Mouse (Mus musculus): Measurements from ENCODE around the gene Nup43. TPM values are rescaled to one million over a fixed set of nuclear protein-coding genes. Genes with fewer than 3 reads are reported as not detected.

Gene Nup43
- polyA plus RNA-seq, 1 experiment, result 15.4 TPM

- Histone ChIP-seq H3K79me2 (ENCODE audit: control insufficient read depth, insufficient read depth) (no peaks in the 10 kb centered on the region), H3K27me3 (ENCODE audit: control insufficient read depth, insufficient read depth, insufficient read length) (no peaks in the 10 kb centered on the region), H3K4me3 (no peak overlapping the region), H3K36me3 (ENCODE audit: control insufficient read depth, insufficient read depth) (peaks cover 29% of the 10 kb centered on the region), H3K4me2 (ENCODE audit: low read depth) (no peak overlapping the region), H3ac (ENCODE audit: control insufficient read depth, insufficient read length) (no peak overlapping the region)
- TF ChIP-seq MYOD1 (IDR thresholded peaks at IDR 0.05; ENCODE audit: control insufficient read depth in 1 of 3, insufficient read length in 2 of 3, low read depth in 2 of 3), result no peak
- no peak for TF ChIP-seq SRF (IDR thresholded peaks at IDR 0.05; ENCODE audit: control insufficient read depth, insufficient read length, low read depth)
- TF ChIP-seq MAX (IDR thresholded peaks at IDR 0.05; ENCODE audit: low read depth), result no peak
- TF ChIP-seq REST (IDR thresholded peaks at IDR 0.05; ENCODE audit: insufficient read depth, insufficient read length), result no peak
- TF ChIP-seq TCF3 (IDR thresholded peaks at IDR 0.05; ENCODE audit: insufficient read length, low read depth), result no peak
- TF ChIP-seq E2F4 (IDR thresholded peaks at IDR 0.05; ENCODE audit: insufficient read depth), result no peak
- TF ChIP-seq TCF12 (IDR thresholded peaks at IDR 0.05; ENCODE audit: insufficient read depth, poor library complexity, severe bottlenecking), result no peak
- TF ChIP-seq USF1 (IDR thresholded peaks at IDR 0.05; ENCODE audit: low read depth), result no peak
- TF ChIP-seq MYOG (IDR thresholded peaks at IDR 0.05; ENCODE audit: control insufficient read depth in 1 of 3, insufficient read depth in 1 of 3, insufficient read length in 2 of 3, low read depth in 2 of 3), result no peak
- TF ChIP-seq CEBPB (IDR thresholded peaks at IDR 0.05; ENCODE audit: insufficient read depth, poor library complexity, severe bottlenecking), result no peak
- TF ChIP-seq POLR2A (IDR thresholded peaks at IDR 0.05; ENCODE audit: insufficient read length, low read depth), result no peak
- TF ChIP-seq POLR2AphosphoS2 (IDR thresholded peaks at IDR 0.05; ENCODE audit: insufficient read length, low read depth), result no peak
These were observed 26.9 kb upstream of the Nup43 start for GRCm38 (mm10) chr10:7640366-7640765.

- peaks cover 30% of the 10 kb centered on the region for H3K36me3 ChIP-seq (ENCODE audit: control insufficient read depth, insufficient read depth)
- no peak overlapping the region for H3K4me3 ChIP-seq
- no peak for TF ChIP-seq REST (IDR thresholded peaks at IDR 0.05; ENCODE audit: insufficient read depth, insufficient read length)
- TF ChIP-seq MYOD1 (IDR thresholded peaks at IDR 0.05; ENCODE audit: control insufficient read depth in 1 of 3, insufficient read length in 2 of 3, low read depth in 2 of 3), result no peak
- TF ChIP-seq TCF12 (IDR thresholded peaks at IDR 0.05; ENCODE audit: insufficient read depth, poor library complexity, severe bottlenecking), result no peak
- TF ChIP-seq POLR2AphosphoS2 (IDR thresholded peaks at IDR 0.05; ENCODE audit: insufficient read length, low read depth), result no peak
- TF ChIP-seq TCF3 (IDR thresholded peaks at IDR 0.05; ENCODE audit: insufficient read length, low read depth), result no peak
- H3ac ChIP-seq (ENCODE audit: control insufficient read depth, insufficient read length), result no peak overlapping the region
- H3K4me2 ChIP-seq (ENCODE audit: low read depth), result no peak overlapping the region
- H3K27me3 ChIP-seq (ENCODE audit: control insufficient read depth, insufficient read depth, insufficient read length), result no peaks in the 10 kb centered on the region
- peaks cover 14% of the 10 kb centered on the region for H3K79me2 ChIP-seq (ENCODE audit: control insufficient read depth, insufficient read depth)
These were observed 21.4 kb upstream of the Nup43 start for GRCm38 (mm10) chr10:7645911-7646310.

GRCm38 (mm10) chr10:7649059-7649458 is 18.2 kb upstream of the Nup43 start:
- Histone ChIP-seq H3ac (ENCODE audit: control insufficient read depth, insufficient read length) (no peak overlapping the region), H3K4me3 (no peak overlapping the region), H3K4me2 (ENCODE audit: low read depth) (no peak overlapping the region), H3K36me3 (ENCODE audit: control insufficient read depth, insufficient read depth) (peaks cover 23% of the 10 kb centered on the region), H3K79me2 (ENCODE audit: control insufficient read depth, insufficient read depth) (peaks cover 46% of the 10 kb centered on the region), H3K27me3 (ENCODE audit: control insufficient read depth, insufficient read depth, insufficient read length) (no peaks in the 10 kb centered on the region)
- no peak for TF ChIP-seq MAX (IDR thresholded peaks at IDR 0.05; ENCODE audit: low read depth)
- TF ChIP-seq MYOG (IDR thresholded peaks at IDR 0.05; ENCODE audit: control insufficient read depth in 1 of 3, insufficient read depth in 1 of 3, insufficient read length in 2 of 3, low read depth in 2 of 3), result no peak
- TF ChIP-seq POLR2A (IDR thresholded peaks at IDR 0.05; ENCODE audit: insufficient read length, low read depth), result no peak
- no peak for TF ChIP-seq E2F4 (IDR thresholded peaks at IDR 0.05; ENCODE audit: insufficient read depth)
- TF ChIP-seq MYOD1 (IDR thresholded peaks at IDR 0.05; ENCODE audit: control insufficient read depth in 1 of 3, insufficient read length in 2 of 3, low read depth in 2 of 3), result no peak
- TF ChIP-seq POLR2AphosphoS2 (IDR thresholded peaks at IDR 0.05; ENCODE audit: insufficient read length, low read depth), result no peak
- no peak for TF ChIP-seq TCF3 (IDR thresholded peaks at IDR 0.05; ENCODE audit: insufficient read length, low read depth)
- no peak for TF ChIP-seq TCF12 (IDR thresholded peaks at IDR 0.05; ENCODE audit: insufficient read depth, poor library complexity, severe bottlenecking)
- no peak for TF ChIP-seq CEBPB (IDR thresholded peaks at IDR 0.05; ENCODE audit: insufficient read depth, poor library complexity, severe bottlenecking)
- TF ChIP-seq USF1 (IDR thresholded peaks at IDR 0.05; ENCODE audit: low read depth), result no peak
- no peak for TF ChIP-seq SRF (IDR thresholded peaks at IDR 0.05; ENCODE audit: control insufficient read depth, insufficient read length, low read depth)
- TF ChIP-seq REST (IDR thresholded peaks at IDR 0.05; ENCODE audit: insufficient read depth, insufficient read length), result no peak

- H3K4me3 ChIP-seq, result no peak overlapping the region
- peaks cover 66% of the 10 kb centered on the region for H3K79me2 ChIP-seq (ENCODE audit: control insufficient read depth, insufficient read depth)
- H3ac ChIP-seq (ENCODE audit: control insufficient read depth, insufficient read length), result no peak overlapping the region
- H3K27me3 ChIP-seq (ENCODE audit: control insufficient read depth, insufficient read depth, insufficient read length), result no peaks in the 10 kb centered on the region
- no peak overlapping the region for H3K4me2 ChIP-seq (ENCODE audit: low read depth)
- H3K36me3 ChIP-seq (ENCODE audit: control insufficient read depth, insufficient read depth), result peaks cover 12% of the 10 kb centered on the region
- no peak for TF ChIP-seq TCF12 (IDR thresholded peaks at IDR 0.05; ENCODE audit: insufficient read depth, poor library complexity, severe bottlenecking)
- no peak for TF ChIP-seq MAX (IDR thresholded peaks at IDR 0.05; ENCODE audit: low read depth)
- TF ChIP-seq MYOG (IDR thresholded peaks at IDR 0.05; ENCODE audit: control insufficient read depth in 1 of 3, insufficient read depth in 1 of 3, insufficient read length in 2 of 3, low read depth in 2 of 3), result no peak
- TF ChIP-seq MYOD1 (IDR thresholded peaks at IDR 0.05; ENCODE audit: control insufficient read depth in 1 of 3, insufficient read length in 2 of 3, low read depth in 2 of 3), result no peak
- no peak for TF ChIP-seq POLR2AphosphoS2 (IDR thresholded peaks at IDR 0.05; ENCODE audit: insufficient read length, low read depth)
- no peak for TF ChIP-seq CEBPB (IDR thresholded peaks at IDR 0.05; ENCODE audit: insufficient read depth, poor library complexity, severe bottlenecking)
These were observed 16.2 kb upstream of the Nup43 start for GRCm38 (mm10) chr10:7651057-7651456.

GRCm38 (mm10) chr10:7662471-7663141 is 4.7 kb upstream of the Nup43 start:
- H3K36me3 ChIP-seq (ENCODE audit: control insufficient read depth, insufficient read depth), result no peaks in the 10 kb centered on the region
- H3K4me3 ChIP-seq, result peak overlapping the region; percentile 91
- peak overlapping the region; percentile 66 for H3ac ChIP-seq (ENCODE audit: control insufficient read depth, insufficient read length)
- H3K27me3 ChIP-seq (ENCODE audit: control insufficient read depth, insufficient read depth, insufficient read length), result no peaks in the 10 kb centered on the region
- H3K79me2 ChIP-seq (ENCODE audit: control insufficient read depth, insufficient read depth), result peaks cover 62% of the 10 kb centered on the region
- no peak for TF ChIP-seq REST (IDR thresholded peaks at IDR 0.05; ENCODE audit: insufficient read depth, insufficient read length)
- TF ChIP-seq MYOG (IDR thresholded peaks at IDR 0.05; ENCODE audit: control insufficient read depth in 1 of 3, insufficient read depth in 1 of 3, insufficient read length in 2 of 3, low read depth in 2 of 3), result peak in 2 of 3 experiments; percentile 54 to 62
- TF ChIP-seq USF1 (IDR thresholded peaks at IDR 0.05; ENCODE audit: low read depth), result no peak
- peak in 2 of 3 experiments; percentile 32 to 49 for TF ChIP-seq MYOD1 (IDR thresholded peaks at IDR 0.05; ENCODE audit: control insufficient read depth in 1 of 3, insufficient read length in 2 of 3, low read depth in 2 of 3)
- no peak for TF ChIP-seq CEBPB (IDR thresholded peaks at IDR 0.05; ENCODE audit: insufficient read depth, poor library complexity, severe bottlenecking)
- no peak for TF ChIP-seq TCF12 (IDR thresholded peaks at IDR 0.05; ENCODE audit: insufficient read depth, poor library complexity, severe bottlenecking)
- TF ChIP-seq SRF (IDR thresholded peaks at IDR 0.05; ENCODE audit: control insufficient read depth, insufficient read length, low read depth), result peak; percentile 5
- peak overlapping the region; percentile 84 for H3K4me2 ChIP-seq (ENCODE audit: low read depth)
